Mouse (Mus musculus) erythroid progenitor cell, adult 5-6 weeks (primary cell): ENCODE results near the gene Brk1. TPM values are rescaled to one million over a fixed set of nuclear protein-coding genes. Genes with fewer than 3 reads are reported as not detected.

Experiments
- ATAC-seq: replicated peaks from 2 replicates; pipeline ENCODE4 v1.8.0; 2016; ENCODE audit warnings: moderate number of reproducible peaks, mild to moderate bottlenecking, moderate TSS enrichment, inconsistent platforms; ENCODE audit not compliant: poor library complexity, low FRiP score, severe bottlenecking
- total RNA-seq, 2 experiments: library from RNA; stranded (forward) in 1 of 2; stranded (reverse) in 1 of 2; fragments of 150-400 nt in 1 of 2; fragments of 186-747, 209-891 nt in 1 of 2; gene quantifications; 2 replicates each; pipeline versions ENCODE4 v1.2.3 to v1.2.4; 2015 to 2017; ENCODE audit warnings: low replicate concordance in 2 of 2

Brk1 gene
- total RNA-seq, 2 experiments from 2014 or later: 41.2 to 109 TPM

DNA sequence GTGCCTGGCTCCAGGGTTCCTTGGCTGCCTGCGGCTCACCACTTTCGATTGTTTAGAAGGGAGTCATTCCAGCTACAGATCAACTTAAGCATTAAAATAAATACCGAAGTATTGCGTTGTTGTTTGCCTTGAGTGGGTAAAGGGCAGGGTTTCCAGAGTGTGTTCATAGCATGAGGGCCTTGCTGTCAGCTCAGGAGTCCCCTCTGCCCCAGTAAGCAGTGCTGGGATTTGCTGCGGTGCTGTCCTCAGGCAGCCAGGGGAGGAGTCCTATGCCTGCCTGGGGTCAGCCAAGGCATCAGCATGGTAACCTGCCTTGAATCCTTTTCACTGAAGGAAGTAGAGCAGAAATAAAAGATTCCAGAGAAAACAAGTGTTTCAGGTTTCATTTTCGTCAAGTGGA, 52.3 kb downstream of the Brk1 start:
- ATAC-seq: no peak

GRCm38 (mm10) chr6:113658226-113658625, 53.7 kb downstream of the Brk1 start:
- no peak for ATAC-seq

DNA sequence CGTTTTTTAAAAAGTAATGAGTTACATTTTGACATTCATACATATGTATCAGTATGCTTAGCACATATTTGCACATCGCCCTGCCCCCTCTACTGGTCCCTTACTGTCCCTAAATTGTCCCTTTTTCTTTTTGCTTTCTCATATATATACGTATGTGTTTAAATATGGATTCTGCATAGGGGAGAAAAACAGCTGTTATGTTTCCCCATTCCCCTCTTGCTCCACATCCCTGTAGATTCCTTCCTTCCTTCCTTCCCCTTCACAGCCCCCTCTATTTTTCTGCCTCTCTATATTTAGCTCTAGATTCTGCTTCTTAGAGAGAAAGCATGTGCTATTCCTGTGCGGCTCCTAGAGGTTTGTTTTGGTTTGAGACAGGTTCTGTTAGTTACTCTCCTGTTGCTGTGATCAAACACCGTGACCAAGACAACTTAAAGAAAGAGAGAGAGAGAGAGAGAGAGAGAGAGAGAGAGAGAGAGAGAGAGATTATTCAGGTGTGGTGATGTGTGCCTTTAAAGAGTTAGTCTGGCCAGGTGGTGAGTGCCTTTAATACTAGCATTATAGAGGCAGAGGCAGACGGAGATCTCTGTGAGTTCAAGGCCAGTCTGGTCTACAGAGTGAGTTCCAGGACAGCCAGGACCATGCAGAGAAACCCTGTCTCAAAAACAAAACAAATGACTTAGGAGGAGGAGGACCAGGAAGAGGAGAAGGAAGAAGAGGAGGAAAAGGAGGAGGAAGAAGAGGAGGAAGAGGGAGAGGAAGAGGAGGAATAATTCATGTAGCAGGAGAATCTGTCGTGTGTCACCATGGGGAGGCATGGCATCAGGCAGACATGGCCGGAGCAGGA, 55.3 kb downstream of the Brk1 start:
- no peak for ATAC-seq

DNA sequence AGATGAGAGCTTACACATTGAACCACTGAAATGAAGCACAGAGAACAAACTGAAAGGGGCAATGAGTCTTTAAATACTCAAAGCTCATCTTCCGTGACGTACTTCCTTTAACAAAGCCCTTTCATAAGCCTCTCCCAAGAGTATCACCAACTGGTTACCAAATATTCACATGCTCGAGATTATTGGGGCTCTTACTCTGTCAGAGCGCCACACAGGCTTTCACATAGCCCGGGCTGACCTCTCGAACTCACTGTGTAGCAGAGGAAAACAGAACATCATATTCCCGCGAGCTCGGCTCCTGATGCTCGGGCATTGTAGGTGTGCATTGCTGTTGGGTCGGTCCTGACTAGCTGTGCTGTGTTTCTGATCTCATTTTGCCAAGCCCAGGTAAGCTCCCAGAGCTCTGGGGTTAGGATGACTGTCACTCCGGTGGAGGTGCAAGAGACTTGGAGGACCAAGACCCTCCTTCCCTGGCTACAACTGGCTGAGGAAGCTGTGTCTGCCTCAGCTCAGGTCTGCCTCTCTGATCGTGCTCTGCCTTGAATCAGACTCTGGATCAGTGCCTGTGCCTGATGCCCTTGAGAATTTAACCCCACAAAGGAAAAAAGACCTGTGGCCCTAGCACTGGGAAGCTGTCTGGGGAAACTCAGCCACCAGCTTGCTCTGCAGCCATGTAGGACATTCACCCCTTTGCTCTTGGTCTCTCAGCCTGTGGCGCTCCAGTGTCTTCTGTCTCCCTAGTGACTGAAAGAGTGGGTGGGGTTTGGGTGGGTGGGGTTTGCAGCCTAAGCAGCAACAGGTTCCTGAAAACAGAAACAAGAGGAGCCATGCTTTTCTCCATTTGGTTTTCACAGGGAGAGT, 56.1 kb downstream of the Brk1 start:
- ATAC-seq: no peak

DNA sequence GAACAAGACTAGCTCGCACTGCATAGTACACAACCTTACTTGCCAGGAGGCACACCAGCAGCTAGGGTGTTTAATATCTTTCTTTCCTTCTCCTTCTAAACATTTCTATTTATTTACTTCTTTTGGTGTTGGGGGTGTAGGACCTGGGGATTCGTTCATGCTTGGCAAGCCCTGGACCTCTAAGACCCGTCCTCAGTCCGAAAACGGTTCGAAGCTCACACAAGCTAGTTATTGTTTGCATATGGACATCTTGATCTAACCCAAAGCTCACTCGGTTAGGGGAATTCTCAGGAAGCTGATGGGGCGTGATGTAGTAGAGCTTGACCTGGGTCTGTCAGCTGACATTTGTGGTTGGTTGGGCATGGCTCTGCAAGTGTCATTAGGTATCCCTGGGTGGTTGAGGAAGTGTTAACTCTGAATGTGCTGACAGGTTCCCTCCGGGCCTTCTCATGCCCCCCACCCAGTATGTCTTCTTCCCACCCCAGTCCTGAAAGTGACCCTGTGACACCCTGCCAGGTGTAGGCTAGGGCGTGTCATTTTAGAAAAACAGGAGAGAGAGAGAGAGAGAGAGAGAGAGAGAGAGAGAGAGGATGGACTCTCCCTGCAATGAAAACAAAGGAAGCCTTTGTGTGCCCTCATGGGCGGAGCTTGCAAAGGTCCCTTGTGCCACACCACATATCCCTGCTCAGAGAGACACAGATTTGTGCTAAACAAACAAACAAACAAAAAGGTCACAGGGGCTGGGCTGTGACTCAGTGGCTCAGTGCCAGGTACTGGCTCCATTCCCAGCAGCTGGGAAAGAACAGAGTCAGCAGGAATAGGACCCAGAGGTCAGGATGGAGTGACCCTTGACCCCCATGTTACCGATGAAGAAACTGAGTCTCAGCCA, 57.0 kb downstream of the Brk1 start:
- no peak for ATAC-seq

DNA sequence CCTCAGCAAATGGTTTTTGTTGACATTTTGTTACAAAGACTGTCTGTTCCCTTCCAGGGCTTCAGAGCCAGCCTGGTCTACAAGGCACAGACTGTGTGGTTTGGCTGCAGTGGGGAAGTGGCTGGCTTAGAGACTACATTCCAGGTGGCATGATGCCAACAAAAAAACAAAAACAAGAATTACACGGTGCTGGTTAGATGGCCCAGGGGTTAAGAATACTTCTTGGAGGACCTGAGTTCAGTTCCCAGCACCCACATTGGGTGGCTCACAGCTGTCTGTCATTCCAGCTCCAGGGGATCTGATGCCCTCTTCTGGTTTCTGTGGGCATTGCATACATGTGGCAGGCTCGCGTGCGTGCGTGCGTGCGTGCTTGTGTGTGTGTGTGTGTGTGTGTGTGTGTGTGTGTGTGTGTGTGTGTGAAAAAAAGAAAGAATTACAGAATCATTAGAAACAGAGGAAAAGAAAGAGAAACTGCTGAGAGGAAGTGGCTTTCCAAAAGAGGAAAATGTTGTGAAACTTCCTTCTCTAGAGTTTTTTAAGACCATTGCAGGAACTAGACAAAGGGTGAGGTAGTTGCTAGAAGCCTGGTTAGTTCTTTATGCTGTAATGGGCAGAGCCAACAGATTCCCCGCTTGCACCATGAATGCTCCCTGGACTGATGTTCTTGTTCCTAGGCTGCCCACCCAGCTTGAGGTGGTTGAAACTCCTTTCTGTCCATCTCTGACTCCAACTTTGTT, 58.6 kb downstream of the Brk1 start:
- no peak for ATAC-seq

GRCm38 (mm10) chr6:113664305-113664704, 59.7 kb downstream of the Brk1 start:
- no peak for ATAC-seq

Other genes starting within 250 kb of the Brk1 start
- 1.7 and 6.8 TPM in 2 replicates for gene Tada3, start 226.9 kb upstream of the Brk1 start, total RNA-seq (2015; ENCODE audit: low replicate concordance)
- 9.9 and 10.9 TPM in 2 replicates for gene Tada3, start 226.9 kb upstream of the Brk1 start, total RNA-seq (2017; ENCODE audit: low replicate concordance)
- gene Arpc4, start 226.7 kb upstream of the Brk1 start, total RNA-seq (2015; ENCODE audit: low replicate concordance): 45.3 and 71.7 TPM in 2 replicates
- 33.7 and 71.5 TPM in 2 replicates for gene Arpc4, start 226.7 kb upstream of the Brk1 start, total RNA-seq (2017; ENCODE audit: low replicate concordance)
- gene Ttll3, start 215.5 kb upstream of the Brk1 start, total RNA-seq (2015; ENCODE audit: low replicate concordance): 0.72 TPM in 1 of 2 replicates, not detected in the other
- gene Ttll3, start 215.5 kb upstream of the Brk1 start, total RNA-seq (2017; ENCODE audit: low replicate concordance): 1.7 and 4.0 TPM in 2 replicates
- gene Rpusd3, start 185.4 kb upstream of the Brk1 start, total RNA-seq (2015; ENCODE audit: low replicate concordance): not detected in 2 replicates
- gene Rpusd3, start 185.4 kb upstream of the Brk1 start, total RNA-seq (2017; ENCODE audit: low replicate concordance): 1.4 and 2.1 TPM in 2 replicates
- gene Cidec, start 169.0 kb upstream of the Brk1 start, total RNA-seq (2015; ENCODE audit: low replicate concordance): not detected in 2 replicates
- not detected in 2 replicates for gene Cidec, start 169.0 kb upstream of the Brk1 start, total RNA-seq (2017; ENCODE audit: low replicate concordance)
- gene Jagn1, start 162.2 kb upstream of the Brk1 start, total RNA-seq (2015; ENCODE audit: low replicate concordance): 11.2 and 13.0 TPM in 2 replicates
- gene Jagn1, start 162.2 kb upstream of the Brk1 start, total RNA-seq (2017; ENCODE audit: low replicate concordance): 4.5 and 6.9 TPM in 2 replicates
- not detected in 2 replicates for gene Il17re, start 146.3 kb upstream of the Brk1 start, total RNA-seq (2015; ENCODE audit: low replicate concordance)
- gene Il17re, start 146.3 kb upstream of the Brk1 start, total RNA-seq (2017; ENCODE audit: low replicate concordance): not detected in 2 replicates
- gene Il17rc, start 133.3 kb upstream of the Brk1 start, total RNA-seq (2015; ENCODE audit: low replicate concordance): not detected in 2 replicates
- gene Il17rc, start 133.3 kb upstream of the Brk1 start, total RNA-seq (2017; ENCODE audit: low replicate concordance): not detected in 2 replicates
- gene Creld1, start 121.5 kb upstream of the Brk1 start, total RNA-seq (2015; ENCODE audit: low replicate concordance): not detected in 2 replicates
- not detected in 2 replicates for gene Creld1, start 121.5 kb upstream of the Brk1 start, total RNA-seq (2017; ENCODE audit: low replicate concordance)
- gene Prrt3, start 102.8 kb upstream of the Brk1 start, total RNA-seq (2015; ENCODE audit: low replicate concordance): not detected in 2 replicates
- gene Prrt3, start 102.8 kb upstream of the Brk1 start, total RNA-seq (2017; ENCODE audit: low replicate concordance): not detected in 2 replicates
- 23.5 and 67.8 TPM in 2 replicates for gene Emc3, start 73.1 kb upstream of the Brk1 start, total RNA-seq (2015; ENCODE audit: low replicate concordance)
- 15.2 and 28.4 TPM in 2 replicates for gene Emc3, start 73.1 kb upstream of the Brk1 start, total RNA-seq (2017; ENCODE audit: low replicate concordance)
- 33.9 and 57.8 TPM in 2 replicates for gene Fancd2, start 73.1 kb upstream of the Brk1 start, total RNA-seq (2015; ENCODE audit: low replicate concordance)
- gene Fancd2, start 73.1 kb upstream of the Brk1 start, total RNA-seq (2017; ENCODE audit: low replicate concordance): 28.6 and 48.3 TPM in 2 replicates
- not detected in 2 replicates for gene Fancd2os, start 4.1 kb upstream of the Brk1 start, total RNA-seq (2015; ENCODE audit: low replicate concordance)
- gene Fancd2os, start 4.1 kb upstream of the Brk1 start, total RNA-seq (2017; ENCODE audit: low replicate concordance): not detected in 2 replicates
- 4.7 and 52.0 TPM in 2 replicates for gene Vhl, start 19.2 kb downstream of the Brk1 start, total RNA-seq (2015; ENCODE audit: low replicate concordance)
- gene Vhl, start 19.2 kb downstream of the Brk1 start, total RNA-seq (2017; ENCODE audit: low replicate concordance): 3.6 and 4.2 TPM in 2 replicates
- 7.2 and 23.1 TPM in 2 replicates for gene Irak2, start 33.7 kb downstream of the Brk1 start, total RNA-seq (2015; ENCODE audit: low replicate concordance)
- gene Irak2, start 33.7 kb downstream of the Brk1 start, total RNA-seq (2017; ENCODE audit: low replicate concordance): 34.8 and 64.6 TPM in 2 replicates
- gene Tatdn2, start 92.3 kb downstream of the Brk1 start, total RNA-seq (2015; ENCODE audit: low replicate concordance): 14.3 and 17.7 TPM in 2 replicates
- 44.0 and 55.7 TPM in 2 replicates for gene Tatdn2, start 92.3 kb downstream of the Brk1 start, total RNA-seq (2017; ENCODE audit: low replicate concordance)
- 17.2 TPM in 1 of 2 replicates, not detected in the other for gene Ghrl, start 115.1 kb downstream of the Brk1 start, total RNA-seq (2015; ENCODE audit: low replicate concordance)
- gene Ghrl, start 115.1 kb downstream of the Brk1 start, total RNA-seq (2017; ENCODE audit: low replicate concordance): 1.5 and 13.5 TPM in 2 replicates
- 47.8 and 48.3 TPM in 2 replicates for gene Sec13, start 136.0 kb downstream of the Brk1 start, total RNA-seq (2015; ENCODE audit: low replicate concordance)
- 28.4 and 44.2 TPM in 2 replicates for gene Sec13, start 136.0 kb downstream of the Brk1 start, total RNA-seq (2017; ENCODE audit: low replicate concordance)